Mouse (Mus musculus): Measurements from ENCODE around the gene Fat3. TPM values are rescaled to one million over a fixed set of nuclear protein-coding genes. Genes with fewer than 3 reads are reported as not detected.

Gene Fat3
- polyA plus RNA-seq, 1 experiment from 2014 or later = 11.3 TPM

- Histone ChIP-seq H3K27me3 (no peaks in the 10 kb centered on the region), H3K4me3 (no peak overlapping the region), H3K4me1 (replicated peaks) (peaks cover 16% of the 10 kb centered on the region; the same call in 1 of the 2 replicates), H3K9me3 (no peaks in the 10 kb centered on the region), H3K9ac (no peak overlapping the region), H3K4me2 (no peak overlapping the region), H3K27ac (replicated peaks) (no peak overlapping the region), H3K36me3 (peaks cover 44% of the 10 kb centered on the region)
- 40% methylated on average over 5 of the region's 5 CpGs for whole genome bisulfite sequencing
- ATAC-seq (ENCODE audit: low read depth) = no peak
Observed at GRCm38 (mm10) chr9:15919373-15920005, 581.6 kb downstream of the Fat3 start.

- Histone ChIP-seq H3K4me1 (replicated peaks) (peaks cover 16% of the 10 kb centered on the region; the same call in 1 of the 2 replicates), H3K27me3 (no peaks in the 10 kb centered on the region), H3K4me3 (no peak overlapping the region), H3K27ac (replicated peaks) (no peak overlapping the region), H3K9me3 (no peaks in the 10 kb centered on the region), H3K36me3 (peaks cover 32% of the 10 kb centered on the region), H3K9ac (no peak overlapping the region), H3K4me2 (no peak overlapping the region)
- no peak for ATAC-seq (ENCODE audit: low read depth)
Observed at GRCm38 (mm10) chr9:15916600-15916999, 584.5 kb downstream of the Fat3 start.

GRCm38 (mm10) chr9:15912735-15913134 is 588.4 kb downstream of the Fat3 start:
- no peaks in the 10 kb centered on the region for H3K4me1 ChIP-seq (replicated peaks)
- 32% methylated on average over 1 of the region's 1 CpGs for WGBS
- no peaks in the 10 kb centered on the region for H3K27me3 ChIP-seq
- H3K9me3 ChIP-seq = no peaks in the 10 kb centered on the region
- no peak overlapping the region for H3K4me3 ChIP-seq
- no peak overlapping the region for H3K9ac ChIP-seq
- no peak overlapping the region for H3K4me2 ChIP-seq
- H3K36me3 ChIP-seq = peaks cover 22% of the 10 kb centered on the region
- ATAC-seq (ENCODE audit: low read depth) = no peak
- no peak overlapping the region for H3K27ac ChIP-seq (replicated peaks)

GRCm38 (mm10) chr9:15909397-15910113 is 591.5 kb downstream of the Fat3 start:
- Histone ChIP-seq H3K36me3 (peaks cover 1% of the 10 kb centered on the region; the same call in 1 of the 2 replicates), H3K4me1 (replicated peaks) (peaks cover 1% of the 10 kb centered on the region), H3K4me2 (no peak overlapping the region), H3K9ac (no peak overlapping the region), H3K4me3 (no peak overlapping the region), H3K27ac (replicated peaks) (no peak overlapping the region), H3K9me3 (no peaks in the 10 kb centered on the region), H3K27me3 (no peaks in the 10 kb centered on the region)
- no peak for ATAC-seq (ENCODE audit: low read depth)
- WGBS = 63% methylated on average over 2 of the region's 2 CpGs

GRCm38 (mm10) chr9:15903948-15904750 is 596.9 kb downstream of the Fat3 start:
- peaks cover 12% of the 10 kb centered on the region for H3K4me1 ChIP-seq (replicated peaks)
- H3K4me3 ChIP-seq = no peak overlapping the region
- WGBS = 36% methylated on average over 9 of the region's 9 CpGs
- no peak for ATAC-seq (ENCODE audit: low read depth)
- no peak overlapping the region for H3K9ac ChIP-seq
- no peaks in the 10 kb centered on the region for H3K27me3 ChIP-seq
- no peaks in the 10 kb centered on the region for H3K9me3 ChIP-seq
- H3K36me3 ChIP-seq = no peaks in the 10 kb centered on the region
- H3K27ac ChIP-seq (replicated peaks) = peak overlapping the region; percentile 49; the same call in 1 of the 2 replicates
- no peak overlapping the region for H3K4me2 ChIP-seq

GRCm38 (mm10) chr9:15898112-15898511 is 603.0 kb downstream of the Fat3 start:
- Histone ChIP-seq H3K36me3 (no peaks in the 10 kb centered on the region), H3K9me3 (no peaks in the 10 kb centered on the region), H3K4me1 (replicated peaks) (0 out of 2 replicates have a peak, but pooled peaks cover 6% of the 10 kb centered on the region), H3K4me3 (no peak overlapping the region), H3K27me3 (no peaks in the 10 kb centered on the region), H3K27ac (replicated peaks) (no peak overlapping the region), H3K9ac (no peak overlapping the region), H3K4me2 (no peak overlapping the region)
- WGBS = 26% methylated on average over 2 of the region's 2 CpGs
- ATAC-seq (ENCODE audit: low read depth) = no peak; the same call in 1 of the 2 replicates

- Histone ChIP-seq H3K27ac (replicated peaks) (no peak overlapping the region; the same call in 1 of the 2 replicates), H3K27me3 (no peaks in the 10 kb centered on the region), H3K9ac (no peak overlapping the region), H3K36me3 (no peaks in the 10 kb centered on the region), H3K4me3 (no peak overlapping the region), H3K4me2 (no peak overlapping the region), H3K4me1 (replicated peaks) (no peaks in the 10 kb centered on the region), H3K9me3 (no peaks in the 10 kb centered on the region)
- peak; percentile 76 for ATAC-seq (ENCODE audit: low read depth)
- WGBS = 51% methylated on average over 5 of the region's 5 CpGs
Observed at GRCm38 (mm10) chr9:15886756-15887155, 614.3 kb downstream of the Fat3 start.

- Histone ChIP-seq H3K4me2 (no peak overlapping the region), H3K4me3 (no peak overlapping the region), H3K27ac (replicated peaks) (no peak overlapping the region), H3K9me3 (no peaks in the 10 kb centered on the region), H3K9ac (no peak overlapping the region), H3K4me1 (replicated peaks) (no peaks in the 10 kb centered on the region), H3K36me3 (no peaks in the 10 kb centered on the region), H3K27me3 (no peaks in the 10 kb centered on the region)
- peak; percentile 23; the same call in 1 of the 2 replicates for ATAC-seq (ENCODE audit: low read depth)
Observed at GRCm38 (mm10) chr9:15880754-15881153, 620.3 kb downstream of the Fat3 start.

- WGBS = 18% methylated on average over 3 of the region's 3 CpGs
- no peaks in the 10 kb centered on the region for H3K27me3 ChIP-seq
- no peak overlapping the region for H3K9ac ChIP-seq
- no peaks in the 10 kb centered on the region for H3K9me3 ChIP-seq
- no peak overlapping the region for H3K4me2 ChIP-seq
- no peak for ATAC-seq (ENCODE audit: low read depth)
- no peak overlapping the region for H3K27ac ChIP-seq (replicated peaks)
- H3K4me1 ChIP-seq (replicated peaks) = no peaks in the 10 kb centered on the region
- no peak overlapping the region for H3K4me3 ChIP-seq
- no peaks in the 10 kb centered on the region for H3K36me3 ChIP-seq
Observed at GRCm38 (mm10) chr9:15880160-15880603, 620.9 kb downstream of the Fat3 start.

- no peak within 1 kb of the TSS for H3K27ac ChIP-seq (replicated peaks)
- no peaks in the 10 kb centered on the region for H3K4me1 ChIP-seq (replicated peaks)
- H3K4me2 ChIP-seq = peak within 1 kb of the TSS; percentile 24; the same call in 1 of the 2 replicates
- WGBS = 57% methylated on average over 19 of the region's 19 CpGs
- no peak within 1 kb of the TSS for H3K9ac ChIP-seq
- peaks cover 13% of the 10 kb centered on the region; the same call in 1 of the 2 replicates for H3K27me3 ChIP-seq
- ATAC-seq (ENCODE audit: low read depth) = no peak
- H3K36me3 ChIP-seq = no peaks in the 10 kb centered on the region
- no peaks in the 10 kb centered on the region for H3K9me3 ChIP-seq
- H3K4me3 ChIP-seq = no peak within 1 kb of the TSS
Observed at GRCm38 (mm10) chr9:15874506-15875160, 626.5 kb downstream of the Fat3 start, which contains the start of gene Mtnr1b. TSS of gene Mtnr1b (minus strand) at chr9:15874556.

GRCm38 (mm10) chr9:15870013-15870412 is 631.1 kb downstream of the Fat3 start:
- WGBS = 74% methylated on average over 4 of the region's 4 CpGs
- Histone ChIP-seq H3K4me2 (no peak overlapping the region), H3K27me3 (peaks cover 13% of the 10 kb centered on the region; the same call in 1 of the 2 replicates), H3K36me3 (no peaks in the 10 kb centered on the region), H3K4me3 (no peak overlapping the region), H3K9me3 (no peaks in the 10 kb centered on the region), H3K9ac (no peak overlapping the region), H3K4me1 (replicated peaks) (peaks cover 10% of the 10 kb centered on the region), H3K27ac (replicated peaks) (no peak overlapping the region)
- no peak for ATAC-seq (ENCODE audit: low read depth)
